Mouse (Mus musculus) heart, adult 2 months (tissue): Measurements from ENCODE around the gene Cntnap1. TPM values are rescaled to one million over a fixed set of nuclear protein-coding genes. Genes with fewer than 3 reads are reported as not detected.

Experiments
- DNase-seq, 2 experiments: peaks; one replicate each; pipeline ENCODE4 v3.0.0; 2021
- H3K27ac ChIP-seq: fragments of 200-600 bp; 2 replicates; pipeline ENCODE4 v1.8.1; 2022
- H3K27me3 ChIP-seq: fragments of 200-500 bp; 2 replicates; pipeline ENCODE4 v1.6.1; 2012; ENCODE audit warnings: mild to moderate bottlenecking, low read length, inconsistent platforms, mixed read lengths; ENCODE audit not compliant: control insufficient read depth, insufficient read depth
- H3K36me3 ChIP-seq: fragments of 200-500 bp; 2 replicates; pipeline ENCODE4 v1.6.1; 2012; ENCODE audit warnings: low read length, inconsistent platforms; ENCODE audit not compliant: control insufficient read depth, insufficient read depth
- H3K4me1 ChIP-seq: fragments of 200-500 bp; 2 replicates; pipeline ENCODE4 v1.6.1; 2011; ENCODE audit warnings: low read length; ENCODE audit not compliant: control insufficient read depth, insufficient read depth
- H3K4me3 ChIP-seq: fragments of 200-600 bp; 2 replicates; pipeline ENCODE4 v1.8.1; 2022
- H3K79me2 ChIP-seq: fragments of 200-500 bp; replicated peaks from 2 replicates; pipeline ENCODE4 v1.6.1; 2012; ENCODE audit warnings: mild to moderate bottlenecking, inconsistent platforms, low read length, moderate library complexity, mixed read lengths; ENCODE audit not compliant: control insufficient read depth, insufficient read depth
- H3K9ac ChIP-seq: fragments of 200-500 bp; 2 replicates; pipeline ENCODE4 v1.6.1; 2012; ENCODE audit warnings: low read depth, mild to moderate bottlenecking, control low read depth, inconsistent platforms, low read length, mixed read lengths
- CTCF ChIP-seq: fragments of 200-600 bp; IDR thresholded peaks from 2 replicates; pipeline ENCODE4 v1.8.1; 2022; ENCODE audit warnings: antibody characterized with exemption, mild to moderate bottlenecking, moderate library complexity
- EP300 ChIP-seq: fragments of 200-500 bp; IDR thresholded peaks from 2 replicates; pipeline ENCODE4 v1.6.1; 2011; ENCODE audit warnings: low read depth, low read length, control low read depth; ENCODE audit not compliant: insufficient read depth
- POLR2A ChIP-seq: fragments of 200-500 bp; IDR thresholded peaks from 2 replicates; pipeline ENCODE4 v1.6.1; 2011; ENCODE audit warnings: mild to moderate bottlenecking, low read depth, low read length, control low read depth; ENCODE audit not compliant: insufficient read depth
- WGBS: fragments of 180-500 bp; shearing (Covaris S2); methylation state at CpG from one replicate; pipeline ENCODE4 v1.1.7; 2018; 5-methylcytosine and 5-hydroxymethylcytosine counted together
- intact Hi-C: fragments of 180-260 bp; cut with DNase I; formaldehyde crosslinking; loops from one replicate; pipeline ENCODE4 v1.15.1; 2025
- polyA plus RNA-seq: library from polyadenylated mRNA; depleted of rRNA; stranded (reverse); fragments of >200 nt; gene quantifications from 2 replicates; pipeline ENCODE4 v1.2.3, GENCODE M21; 2012
- total RNA-seq, 2 experiments: library from RNA; stranded (reverse); gene quantifications; 2 replicates each; pipeline ENCODE4 v1.2.3; 2021

The Cntnap1 gene
- total and polyA plus RNA-seq, 3 experiments: 1.3 to 3.1 (median 1.5) TPM

- H3K27ac ChIP-seq: peak within 1 kb of the TSS; percentile 86
These were observed 4.7 kb downstream of the Cntnap1 start, which contains the start of gene Ccr10 for GRCm38 (mm10) chr11:101174851-101175628. Gene Ccr10 (minus strand): TSS chr11:101175443.

GRCm38 (mm10) chr11:101175636-101176116 lies 5.4 kb downstream of the Cntnap1 start:
- Histone ChIP-seq H3K36me3 (no peaks in the 10 kb centered on the region), H3K4me3 (no peak overlapping the region), H3K27ac (no peak overlapping the region), H3K9ac (peak overlapping the region; percentile 3; the same call in 1 of the 2 replicates), H3K79me2 (no peaks in the 10 kb centered on the region), H3K27me3 (no peaks in the 10 kb centered on the region), H3K4me1 (peaks cover 9% of the 10 kb centered on the region)
- intact Hi-C loops: loop anchor here (2.0 to 10.0 kb wide), 5 partner anchors 57 to 461 kb away; partner anchors contain the start of genes Coasy, Hspb9, Kat2a and Retreg3
- TF ChIP-seq EP300: no peak
- DNase-seq: no peak
- WGBS: 19% methylated on average over 11 of the region's 11 CpGs

More at GRCm38 (mm10) chr11:101174851-101175628, 4.7 kb downstream of the Cntnap1 start, which contains the start of gene Ccr10:
- Histone ChIP-seq H3K36me3 (no peaks in the 10 kb centered on the region), H3K9ac (peak within 1 kb of the TSS; percentile 60), H3K4me1 (peaks cover 9% of the 10 kb centered on the region), H3K4me3 (peak within 1 kb of the TSS; percentile 50), H3K27me3 (no peaks in the 10 kb centered on the region), H3K79me2 (no peaks in the 10 kb centered on the region)
- 19% methylated on average over 14 of the region's 14 CpGs for WGBS
- DNase-seq: peak in 1 of 2 experiments; percentile 5
- TF ChIP-seq CTCF (peak; percentile 78), POLR2A (no peak), EP300 (no peak)
- intact Hi-C loops: loop anchor here (2.0 to 10.0 kb wide), 4 partner anchors 38 to 460 kb away; partner anchors contain the start of genes Hspb9, Kat2a, Retreg3 and Tubg1

- H3K4me1 ChIP-seq: peaks cover 9% of the 10 kb centered on the region
- WGBS: 3% methylated on average over 25 of the region's 25 CpGs
- intact Hi-C loops: loop anchor here (2.0 to 10.0 kb wide), 4 partner anchors 93 to 461 kb away; partner anchors contain the start of genes Coasy, Hspb9 and Kat2a
- peak overlapping the region; percentile 3; the same call in 1 of the 2 replicates for H3K9ac ChIP-seq
- peak; percentile 63 to 70 for DNase-seq
- no peaks in the 10 kb centered on the region for H3K79me2 ChIP-seq
- TF ChIP-seq POLR2A: no peak
- TF ChIP-seq CTCF: peak; percentile 64
- no peak for TF ChIP-seq EP300
- no peaks in the 10 kb centered on the region for H3K27me3 ChIP-seq
- no peaks in the 10 kb centered on the region for H3K36me3 ChIP-seq
- H3K4me3 ChIP-seq: peak overlapping the region; percentile 44
- no peak overlapping the region for H3K27ac ChIP-seq
These were observed 5.9 kb downstream of the Cntnap1 start for GRCm38 (mm10) chr11:101176117-101176691.

GRCm38 (mm10) chr11:101176933-101177773 lies 6.8 kb downstream of the Cntnap1 start:
- Histone ChIP-seq H3K27me3 (no peaks in the 10 kb centered on the region), H3K27ac (no peak overlapping the region), H3K4me1 (peaks cover 9% of the 10 kb centered on the region), H3K4me3 (no peak overlapping the region), H3K9ac (no peak overlapping the region), H3K79me2 (no peaks in the 10 kb centered on the region), H3K36me3 (no peaks in the 10 kb centered on the region)
- DNase-seq: no peak
- intact Hi-C loops: loop anchor here (2.0 to 10.0 kb wide), 4 partner anchors 94 to 462 kb away; partner anchors contain the start of genes Coasy, Hspb9 and Kat2a
- TF ChIP-seq CTCF (peak; percentile 75), EP300 (no peak), POLR2A (no peak)
- WGBS: 55% methylated on average over 22 of the region's 22 CpGs
